Mouse (Mus musculus): ENCODE data around the gene Slirp. TPM values are rescaled to one million over a fixed set of nuclear protein-coding genes. Genes with fewer than 3 reads are reported as not detected.
A peak's percentile ranks its signal among the peaks of the same experiment; 100 is the strongest.

Slirp gene
- total and polyA plus RNA-seq, 3 experiments: 117 to 261 (median 138) TPM

DNA sequence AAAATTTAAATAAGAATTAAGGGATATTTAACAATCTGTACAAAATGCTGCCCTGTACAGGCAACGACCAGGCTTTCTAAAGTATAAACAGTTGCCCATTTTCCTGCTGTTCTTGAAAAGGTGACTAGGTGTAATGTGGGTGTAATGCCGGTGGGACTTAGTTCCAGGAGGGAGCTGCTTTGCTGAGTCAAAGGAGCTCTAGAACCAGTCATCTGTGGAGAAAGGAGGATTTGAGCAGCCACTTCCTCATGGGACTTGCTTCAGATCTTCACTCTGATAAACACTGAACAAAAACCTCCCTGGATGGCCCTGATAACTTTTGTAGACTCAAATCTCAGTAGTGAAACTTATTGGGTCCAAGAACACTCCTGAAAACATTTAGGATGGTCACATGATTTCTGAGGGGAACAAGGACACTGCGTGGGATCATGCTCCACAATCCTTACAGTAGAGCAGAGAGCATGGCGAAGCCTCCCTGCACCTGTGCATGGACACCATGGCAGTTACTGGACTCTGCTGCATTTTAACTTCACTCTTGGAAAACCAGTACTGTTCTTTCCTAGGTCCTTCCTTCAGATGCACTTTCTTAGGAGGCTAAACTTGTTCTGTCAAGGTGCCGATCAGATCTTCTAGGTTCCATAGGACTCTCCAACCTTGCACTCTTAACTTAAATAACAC lies 17.2 kb upstream of the Slirp start:
- H3K4me1 ChIP-seq (ENCODE audit: control insufficient read depth in 1 of 2, insufficient read depth in 2 of 2): peaks cover 6 to 61% of the 10 kb centered on the region in 2 experiments
- no peaks in the 10 kb centered on the region for H3K79me2 ChIP-seq (replicated peaks; ENCODE audit: control insufficient read depth, extremely low read depth, insufficient read depth, poor library complexity, severe bottlenecking)
- peak; percentile 52 for DNase-seq (ENCODE audit: extremely low read depth)
- no peak overlapping the region for H3K4me2 ChIP-seq (ENCODE audit: insufficient read depth, low read depth, poor library complexity, severe bottlenecking)
- no peak overlapping the region for H3K4me3 ChIP-seq (replicated peaks in 1 of 3; ENCODE audit: low read depth in 2 of 3, low read length in 2 of 3, poor library complexity in 1 of 3)
- in situ Hi-C loops (cut with MboI; ENCODE audit: low pct_ligation_motif_present, low pct_unique_long_range_greater_than_20kb, low sequenced_read_pairs) (no loop called here), dilution Hi-C loops (cut with MboI; ENCODE audit: extremely low pct_ligation_motif_present, extremely low pct_unique_long_range_greater_than_20kb, low sequenced_read_pairs) (no loop called here)
- no peak overlapping the region for H3K9ac ChIP-seq (ENCODE audit: insufficient read depth, low read depth)
- no peak overlapping the region for H3K27ac ChIP-seq (ENCODE audit: insufficient read depth, low read depth)
- H3K27me3 ChIP-seq (replicated peaks): no peaks in the 10 kb centered on the region
- peaks cover 67 to 93% of the 10 kb centered on the region in 2 experiments for H3K36me3 ChIP-seq (replicated peaks in 1 of 2; ENCODE audit: control insufficient read depth in 1 of 2, insufficient read depth in 1 of 2, low read length in 1 of 2)
- peak; percentile 64; the same call in 1 of the 2 replicates for TF ChIP-seq POLR2AphosphoS2 (IDR thresholded peaks at IDR 0.05; ENCODE audit: low read depth, low read length)
- TF ChIP-seq EP300 (IDR thresholded peaks at IDR 0.05; ENCODE audit: low read length): peak; percentile 43; the same call in 1 of the 2 replicates
- peak; percentile 35; the same call in 1 of the 2 replicates for TF ChIP-seq POLR2A (IDR thresholded peaks at IDR 0.05; ENCODE audit: low read depth, low read length)
- peak; percentile 7; the same call in 1 of the 2 replicates for TF ChIP-seq CHD2 (IDR thresholded peaks at IDR 0.05; ENCODE audit: low read length)
- no peak for TF ChIP-seq CTCF (conservative IDR thresholded peaks at IDR 0.05 in 1 of 2, IDR thresholded peaks at IDR 0.05 in 1 of 2; ENCODE audit: low read depth in 2 of 2, low read length in 2 of 2)
- TF ChIP-seq USF2 (conservative IDR thresholded peaks at IDR 0.05; ENCODE audit: low read depth, low read length): no peak
- no peaks in the 10 kb centered on the region for H3K9me3 ChIP-seq (replicated peaks; ENCODE audit: low read length)

DNA sequence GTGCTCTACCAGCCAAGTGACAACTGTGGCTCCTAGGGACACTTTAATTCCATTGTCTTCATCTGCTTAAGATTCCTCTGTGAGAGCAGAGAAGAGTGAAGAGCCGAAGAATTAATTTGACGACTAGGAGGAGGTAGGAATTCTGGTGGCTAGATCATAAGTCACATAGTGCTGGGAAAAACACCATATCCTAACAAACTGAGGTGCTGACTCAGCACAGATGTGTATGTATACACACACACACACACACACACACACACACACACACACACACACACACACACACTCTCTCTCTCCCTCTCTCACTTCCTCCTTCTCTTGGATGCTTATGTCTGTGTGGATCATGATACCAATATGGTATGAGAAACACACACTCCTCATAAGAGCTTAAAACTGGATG lies 15.4 kb upstream of the Slirp start:
- Histone ChIP-seq H3K36me3 (replicated peaks in 1 of 2; ENCODE audit: control insufficient read depth in 1 of 2, insufficient read depth in 1 of 2, low read length in 1 of 2) (peaks cover 76 to 97% of the 10 kb centered on the region in 2 experiments), H3K9ac (ENCODE audit: insufficient read depth, low read depth) (no peak overlapping the region), H3K4me3 (replicated peaks in 1 of 3; ENCODE audit: low read depth in 2 of 3, low read length in 2 of 3, poor library complexity in 1 of 3) (no peak overlapping the region), H3K9me3 (replicated peaks; ENCODE audit: low read length) (no peaks in the 10 kb centered on the region), H3K27me3 (replicated peaks) (no peaks in the 10 kb centered on the region), H3K4me1 (ENCODE audit: control insufficient read depth in 1 of 2, insufficient read depth in 2 of 2) (peaks cover 6 to 61% of the 10 kb centered on the region in 2 experiments), H3K27ac (ENCODE audit: insufficient read depth, low read depth) (peak overlapping the region; percentile 21; the same call in 1 of the 2 replicates), H3K4me2 (ENCODE audit: insufficient read depth, low read depth, poor library complexity, severe bottlenecking) (no peak overlapping the region), H3K79me2 (replicated peaks; ENCODE audit: control insufficient read depth, extremely low read depth, insufficient read depth, poor library complexity, severe bottlenecking) (peaks cover 7% of the 10 kb centered on the region)
- in situ Hi-C loops (cut with MboI; ENCODE audit: low pct_ligation_motif_present, low pct_unique_long_range_greater_than_20kb, low sequenced_read_pairs) (no loop called here), dilution Hi-C loops (cut with MboI; ENCODE audit: extremely low pct_ligation_motif_present, extremely low pct_unique_long_range_greater_than_20kb, low sequenced_read_pairs) (no loop called here)
- DNase-seq (ENCODE audit: extremely low read depth): no peak
- TF ChIP-seq NELFE (IDR thresholded peaks at IDR 0.05; ENCODE audit: low read depth, low read length) (no peak), MAFK (IDR thresholded peaks at IDR 0.05; ENCODE audit: insufficient replicate concordance, low read length) (peak; percentile 82), IRF4 (IDR thresholded peaks at IDR 0.05; ENCODE audit: low read depth, low read length) (0 out of 2 replicates have a peak, but pooled peaks have one; percentile 11)

DNA sequence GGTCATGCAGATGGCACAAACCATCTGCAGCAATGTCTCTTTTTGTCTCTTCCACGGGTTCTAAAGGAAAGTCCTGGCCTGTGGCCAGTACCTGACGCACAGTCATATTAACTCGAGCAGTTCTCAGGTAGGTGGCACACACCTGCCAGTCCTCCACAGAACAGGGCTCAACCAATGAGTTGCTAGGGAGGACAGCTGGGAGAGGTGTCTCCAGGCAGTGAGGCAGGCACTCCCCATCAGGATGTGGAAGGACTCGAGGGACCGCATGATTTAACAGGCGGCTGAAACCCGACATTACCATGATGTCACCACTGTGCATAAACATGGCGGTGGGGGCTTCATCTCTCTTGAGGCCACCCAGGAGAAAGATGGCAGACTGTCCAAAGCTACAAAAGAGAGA lies 14.8 kb upstream of the Slirp start:
- no peak overlapping the region for H3K4me3 ChIP-seq (replicated peaks in 1 of 3; ENCODE audit: low read depth in 2 of 3, low read length in 2 of 3, poor library complexity in 1 of 3)
- in situ Hi-C loops (cut with MboI; ENCODE audit: low pct_ligation_motif_present, low pct_unique_long_range_greater_than_20kb, low sequenced_read_pairs): no loop called here
- H3K79me2 ChIP-seq (replicated peaks; ENCODE audit: control insufficient read depth, extremely low read depth, insufficient read depth, poor library complexity, severe bottlenecking): peaks cover 7% of the 10 kb centered on the region
- H3K9ac ChIP-seq (ENCODE audit: insufficient read depth, low read depth): no peak overlapping the region
- H3K36me3 ChIP-seq (replicated peaks in 1 of 2; ENCODE audit: control insufficient read depth in 1 of 2, insufficient read depth in 1 of 2, low read length in 1 of 2): peaks cover 77 to 97% of the 10 kb centered on the region in 2 experiments
- no peak overlapping the region for H3K27ac ChIP-seq (ENCODE audit: insufficient read depth, low read depth)
- no peak overlapping the region for H3K4me2 ChIP-seq (ENCODE audit: insufficient read depth, low read depth, poor library complexity, severe bottlenecking)
- H3K9me3 ChIP-seq (replicated peaks; ENCODE audit: low read length): no peaks in the 10 kb centered on the region
- H3K27me3 ChIP-seq (replicated peaks): no peaks in the 10 kb centered on the region
- peaks cover 6 to 60% of the 10 kb centered on the region in 2 experiments; a peak in 3 of 4 replicates for H3K4me1 ChIP-seq (ENCODE audit: control insufficient read depth in 1 of 2, insufficient read depth in 2 of 2)
- TF ChIP-seq POLR2AphosphoS2 (IDR thresholded peaks at IDR 0.05; ENCODE audit: low read depth, low read length): no peak
- no peak for TF ChIP-seq CHD1 (IDR thresholded peaks at IDR 0.05; ENCODE audit: low read depth, low read length)
- TF ChIP-seq RAD21 (IDR thresholded peaks at IDR 0.05; ENCODE audit: low read depth, low read length): no peak
- TF ChIP-seq ELF1 (IDR thresholded peaks at IDR 0.05; ENCODE audit: low read depth, low read length): no peak
- no peak for TF ChIP-seq MEF2A (IDR thresholded peaks at IDR 0.05; ENCODE audit: borderline replicate concordance, low read depth, low read length)
- TF ChIP-seq PAX5 (IDR thresholded peaks at IDR 0.05; ENCODE audit: low read length): no peak
- TF ChIP-seq ZNF384 (IDR thresholded peaks at IDR 0.05; ENCODE audit: low read depth, low read length): no peak
- no peak for TF ChIP-seq MAX (IDR thresholded peaks at IDR 0.05; ENCODE audit: low read length)
- TF ChIP-seq ZMIZ1 (IDR thresholded peaks at IDR 0.05; ENCODE audit: low read depth, low read length): no peak
- TF ChIP-seq POLR2A (IDR thresholded peaks at IDR 0.05; ENCODE audit: low read depth, low read length): no peak
- TF ChIP-seq SMC3 (IDR thresholded peaks at IDR 0.05; ENCODE audit: low read depth, low read length): no peak
- no peak for DNase-seq (ENCODE audit: extremely low read depth)
- dilution Hi-C loops (cut with MboI; ENCODE audit: extremely low pct_ligation_motif_present, extremely low pct_unique_long_range_greater_than_20kb, low sequenced_read_pairs): no loop called here
